Comparison of ENCODE assay signal across 14 mouse cellular contexts in the genomic region with DNA sequence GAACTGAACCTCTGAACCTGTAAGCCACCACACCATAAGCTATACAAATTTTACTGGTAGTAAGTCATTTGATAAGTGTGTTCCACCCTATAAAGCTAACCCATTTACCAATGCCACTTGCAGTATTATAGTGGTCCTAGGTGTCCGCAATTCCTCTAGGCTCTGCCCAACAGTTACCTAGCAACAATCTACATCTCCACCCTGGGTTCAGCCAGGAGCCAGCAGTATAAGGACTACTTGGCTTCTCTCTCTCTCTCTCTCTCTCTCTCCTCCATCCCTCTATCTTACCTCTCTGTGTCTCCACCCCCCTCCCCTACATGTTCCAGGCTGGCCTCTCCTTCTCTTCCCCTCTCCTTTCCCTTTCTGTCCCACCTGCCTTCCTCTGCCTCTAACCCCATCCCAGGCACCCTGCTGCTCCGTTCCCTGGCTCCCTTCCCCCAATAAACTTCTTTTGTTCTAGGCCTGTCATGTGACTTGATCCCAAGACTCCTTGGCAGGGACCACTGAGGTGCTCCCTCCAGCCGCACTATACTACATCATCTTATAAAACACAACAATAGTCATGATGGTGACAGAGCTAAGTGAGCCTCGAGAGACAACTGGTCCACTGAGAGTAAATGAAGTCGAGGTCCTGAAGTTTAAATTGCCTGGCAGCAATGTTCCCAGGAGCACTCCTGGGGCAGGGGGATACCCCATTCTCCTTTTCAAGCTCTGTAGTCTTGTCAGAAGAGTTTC. TPM values are rescaled to one million over a fixed set of nuclear protein-coding genes. Genes with fewer than 3 reads are reported as not detected.
DNase-seq lines count a peak whose midpoint lies in the region; ATAC-seq and TF ChIP-seq lines count a peak whose summit lies in the region.
"Had no signal": no experiment of that assay in that cellular context is flagged by ENCODE, and none has a peak within 500 bp of the region (broad histone marks: within the 10 kb centered on the region; RNA-seq: fewer than 3 reads in every experiment).

No protein-coding gene starts in this region.

- H3K36me3 ChIP-seq in heart, embryonic 13.5 days, result no peaks in the 10 kb centered on the region
- no peaks in the 10 kb centered on the region for H3K36me3 ChIP-seq in lung, postnatal 0 days (ENCODE audit: insufficient read depth, low read length)
- no peaks in the 10 kb centered on the region for H3K36me3 ChIP-seq in liver, embryonic 14.5 days (replicated peaks; ENCODE audit: control insufficient read depth, insufficient read depth, low read depth)
- H3K36me3 ChIP-seq: neural tube, embryonic 13.5 days had no signal

- no peak overlapping the region for H3K9ac ChIP-seq in heart, embryonic 13.5 days
- H3K9ac ChIP-seq in lung, postnatal 0 days (replicated peaks; ENCODE audit: low read depth), result no peak overlapping the region
- no peak overlapping the region for H3K9ac ChIP-seq in liver, embryonic 14.5 days (replicated peaks)

- no peak for ATAC-seq in heart, embryonic 13.5 days (ENCODE audit: extremely low read depth, insufficient number of reproducible peaks, low FRiP score, low TSS enrichment)
- no peak for ATAC-seq in lung, postnatal 0 days
- ATAC-seq in liver, embryonic 14.5 days (ENCODE audit: insufficient read depth), result peak; percentile 30
- ATAC-seq: activated CD4-positive, CD25-positive, alpha-beta regulatory T cell, adult 4 months; inflammation-experienced regulatory T-cells, adult 6 months had no signal

- 23% methylated on average over 5 of the region's 5 CpGs for WGBS in heart, embryonic 13.5 days
- 28% methylated on average over 5 of the region's 5 CpGs for WGBS in lung, postnatal 0 days
- WGBS in liver, embryonic 14.5 days (ENCODE audit: insufficient replicate concordance), result 37% methylated on average over 5 of the region's 5 CpGs

- H3K4me1 ChIP-seq in heart, embryonic 13.5 days, result peaks cover 31% of the 10 kb centered on the region
- H3K4me1 ChIP-seq in lung, postnatal 0 days (ENCODE audit: insufficient read depth, low read depth, low read length), result 0 out of 2 replicates have a peak, but pooled peaks cover 5% of the 10 kb centered on the region
- H3K4me1 ChIP-seq in liver, embryonic 14.5 days (replicated peaks; ENCODE audit: control insufficient read depth in 2 of 2, insufficient read depth in 2 of 2, low read length in 1 of 2), result peaks cover 30 to 42% of the 10 kb centered on the region in 2 experiments

- intact Hi-C loops in heart, postnatal 14 days (cut with DNase I), result loop anchor here (5.0 kb wide), 2 partner anchors 49 to 326 kb away; no protein-coding TSS in a partner anchor

- no peak for TF ChIP-seq EP300 in lung, postnatal 0 days (IDR thresholded peaks at IDR 0.05)
- TF ChIP-seq EP300 in liver, embryonic 14.5 days (IDR thresholded peaks at IDR 0.05; ENCODE audit: low read depth), result no peak

- no peak for TF ChIP-seq CTCF in lung, postnatal 0 days (IDR thresholded peaks at IDR 0.05)
- TF ChIP-seq CTCF in liver, embryonic 14.5 days (IDR thresholded peaks at IDR 0.05; ENCODE audit: low read depth), result no peak

- H3K4me3 ChIP-seq in heart, embryonic 13.5 days, result no peak overlapping the region
- no peak overlapping the region for H3K4me3 ChIP-seq in lung, postnatal 0 days (ENCODE audit: low read depth, low read length)
- H3K4me3 ChIP-seq in liver, embryonic 14.5 days (ENCODE audit: insufficient read depth in 1 of 2, low read depth in 2 of 2, low read length in 2 of 2), result no peak overlapping the region

- peak overlapping the region; percentile 78 for H3K4me2 ChIP-seq in heart, embryonic 13.5 days
- H3K4me2 ChIP-seq in lung, postnatal 0 days (replicated peaks; ENCODE audit: low read depth, low read length), result peak overlapping the region; percentile 61; the same call in 1 of the 2 replicates
- H3K4me2 ChIP-seq in liver, embryonic 14.5 days (ENCODE audit: low read depth), result peak overlapping the region; percentile 81

- DNase-seq in heart, postnatal 14 days, result no peak
- DNase-seq in lung, postnatal 0 days (ENCODE audit: low spot score), result no peak
- DNase-seq in lung, postnatal 4 days, result no peak
- DNase-seq in MN1 (ENCODE audit: low spot score), result peak; percentile 22
- DNase-seq in liver, embryonic 14.5 days (ENCODE audit: low read depth in 3 of 3, low spot score in 3 of 3), result no peak
- no peak for DNase-seq in cerebellum, adult 18-20 months
- no peak for DNase-seq in ovary, adult 18-20 months (ENCODE audit: low spot score)
- DNase-seq: gastrocnemius, postnatal 36 days; right cerebral cortex, postnatal 14 days had no signal

- peak overlapping the region; percentile 15; the same call in 1 of the 2 replicates for H3K27ac ChIP-seq in heart, embryonic 13.5 days (replicated peaks)
- no peak overlapping the region for H3K27ac ChIP-seq in lung, postnatal 0 days (ENCODE audit: low read length)
- no peak overlapping the region; the same call in 1 of the 2 replicates for H3K27ac ChIP-seq in liver, embryonic 14.5 days
- H3K27ac ChIP-seq: neural tube, embryonic 13.5 days had no signal

- H3K27me3 ChIP-seq in heart, embryonic 13.5 days (replicated peaks), result peaks cover 5% of the 10 kb centered on the region; the same call in 1 of the 2 replicates
- no peaks in the 10 kb centered on the region for H3K27me3 ChIP-seq in lung, postnatal 0 days (replicated peaks; ENCODE audit: insufficient read depth, low read length)
- H3K27me3 ChIP-seq in liver, embryonic 14.5 days (ENCODE audit: control insufficient read depth, insufficient read depth, low read length), result no peaks in the 10 kb centered on the region; the same call in 1 of the 2 replicates
- H3K27me3 ChIP-seq: CH12.LX had no signal

- H3K9me3 ChIP-seq in heart, embryonic 13.5 days, result no peaks in the 10 kb centered on the region
- H3K9me3 ChIP-seq in lung, postnatal 0 days (ENCODE audit: low read length), result no peaks in the 10 kb centered on the region
- H3K9me3 ChIP-seq in liver, embryonic 14.5 days (ENCODE audit: control insufficient read depth, low read length), result no peaks in the 10 kb centered on the region

RNA-seq across cellular contexts. Expression of a gene that starts 42.0 kb away (rescaled TPM):
- 7.4 and 9.9 TPM in 2 replicates for polyA plus RNA-seq in heart, embryonic 13.5 days (2015; fragmentation: Nextera tagmentation; extraction: Ambion mirVana)
- total RNA-seq in heart, postnatal 14 days (2021), result 10 to 100 TPM; 65.7 to 75.7 TPM
- polyA plus RNA-seq in lung, postnatal 0 days (2015; fragmentation: Nextera tagmentation; extraction: Ambion mirVana), result 5.2 and 5.4 TPM in 2 replicates
- 0.96 and 1.1 TPM in 2 replicates for polyA plus RNA-seq in liver, embryonic 14.5 days (2012; rRNA removed)
- 0.99 and 1.5 TPM in 2 replicates for polyA plus RNA-seq in liver, embryonic 14.5 days (2014; fragmentation: Nextera tagmentation; extraction: Ambion mirVana)
